Mouse (Mus musculus) right cerebral cortex, postnatal 25 days (tissue): Measurements from ENCODE around the gene Hoxb5.

Source experiments
- DNase-seq: peaks from one replicate; pipeline ENCODE4 v3.0.0; 2022

The Hoxb5 gene

DNA sequence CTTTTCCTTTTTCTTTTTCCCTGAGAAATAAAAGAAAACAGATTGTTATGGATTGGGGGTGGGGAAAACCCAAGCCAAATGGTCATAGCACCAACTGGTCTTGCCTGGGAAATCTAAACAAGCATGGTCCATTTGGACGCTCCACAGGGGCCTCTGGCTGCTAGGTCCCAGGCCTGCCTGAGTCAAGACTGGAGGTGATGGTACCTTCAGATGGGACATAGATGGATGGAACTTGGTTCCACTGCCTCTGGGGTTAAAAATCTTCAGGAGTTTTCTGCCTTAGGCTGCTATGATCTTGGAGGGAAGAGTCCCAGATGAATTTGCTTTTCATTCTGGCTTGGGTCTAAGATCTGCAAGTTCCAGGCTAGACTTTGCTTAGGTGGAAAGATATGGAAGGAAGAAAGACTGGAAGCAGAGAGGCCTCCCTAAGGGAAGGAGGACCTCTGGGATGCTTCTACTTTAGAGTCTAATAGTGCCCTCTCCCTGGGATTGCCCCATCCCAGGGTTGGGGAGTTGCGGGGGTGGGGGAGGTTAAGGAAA lies 40.1 kb downstream of the Hoxb5 start:
- DNase-seq = no peak

DNA sequence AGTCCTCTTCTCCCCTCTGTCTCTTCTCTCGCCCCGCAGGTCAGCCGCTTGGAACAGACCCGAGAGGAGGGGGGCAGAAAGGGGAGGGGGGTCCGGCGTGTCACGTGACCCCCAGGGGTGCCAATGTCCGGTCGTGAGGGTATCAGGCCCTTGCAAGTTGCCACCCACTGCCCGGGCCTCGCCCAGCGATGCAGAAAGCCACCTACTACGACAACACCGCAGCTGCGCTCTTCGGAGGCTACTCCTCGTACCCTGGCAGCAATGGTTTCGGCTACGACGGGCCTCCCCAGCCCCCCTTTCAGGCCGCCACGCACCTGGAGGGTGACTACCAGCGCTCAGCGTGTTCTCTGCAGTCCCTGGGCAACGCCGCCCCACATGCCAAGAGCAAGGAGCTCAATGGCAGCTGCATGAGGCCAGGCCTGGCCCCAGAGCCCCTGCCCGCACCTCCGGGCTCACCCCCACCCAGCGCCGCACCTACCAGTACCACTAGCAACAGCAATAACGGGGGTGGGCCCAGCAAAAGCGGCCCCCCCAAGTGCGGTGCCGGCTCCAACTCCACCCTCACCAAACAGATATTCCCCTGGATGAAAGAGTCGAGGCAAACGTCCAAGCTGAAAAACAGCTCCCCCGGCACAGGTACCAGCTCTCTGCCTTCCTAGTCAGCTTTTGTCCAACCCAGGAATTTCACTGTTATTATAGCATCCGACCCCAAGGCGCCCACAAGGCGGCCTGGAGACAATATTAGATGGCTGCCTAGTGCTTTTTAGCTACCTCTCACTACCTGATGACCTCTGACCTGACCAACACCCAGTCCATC lies 41.1 kb downstream of the Hoxb5 start:
- DNase-seq = no peak

DNA sequence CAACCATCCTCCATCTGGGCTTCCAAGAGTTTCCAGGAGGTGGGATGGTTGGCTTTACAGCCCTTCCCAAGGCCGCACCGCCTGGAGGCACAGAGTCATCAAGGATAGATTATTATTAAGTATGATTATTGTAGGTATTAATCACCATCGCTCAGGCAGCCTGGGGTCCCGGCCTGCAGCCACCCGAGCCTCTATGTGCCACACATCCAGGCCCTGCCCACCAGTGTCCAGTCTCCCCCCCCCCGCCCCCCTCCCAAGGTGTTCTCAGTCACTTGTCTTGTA lies 41.7 kb downstream of the Hoxb5 start:
- DNase-seq = no peak

DNA sequence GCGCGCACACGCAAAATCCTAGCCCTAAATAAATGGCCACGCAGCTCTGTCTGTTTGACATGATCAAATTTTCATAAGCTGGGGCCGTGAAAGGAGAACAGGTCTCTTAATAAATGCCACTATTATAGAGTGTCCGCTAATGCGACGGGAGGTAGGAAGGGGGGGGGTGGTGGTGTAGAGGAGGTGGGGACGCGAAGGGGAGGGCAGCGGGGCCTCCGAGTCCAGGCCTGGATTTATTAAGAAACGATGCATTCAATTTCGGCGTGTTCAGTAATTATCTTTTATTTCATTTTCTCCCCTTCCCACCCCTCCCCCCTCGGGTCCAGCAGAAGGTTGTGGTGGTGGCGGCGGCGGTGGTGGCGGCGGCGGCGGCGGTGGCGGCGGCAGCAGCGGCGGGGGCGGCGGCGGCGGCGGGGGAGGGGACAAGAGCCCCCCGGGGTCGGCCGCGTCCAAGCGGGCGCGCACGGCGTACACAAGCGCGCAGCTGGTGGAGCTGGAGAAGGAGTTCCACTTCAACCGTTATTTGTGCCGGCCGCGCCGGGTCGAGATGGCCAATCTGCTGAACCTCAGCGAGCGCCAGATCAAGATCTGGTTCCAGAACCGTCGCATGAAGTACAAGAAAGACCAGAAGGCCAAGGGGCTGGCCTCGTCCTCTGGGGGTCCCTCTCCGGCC lies 42.2 kb downstream of the Hoxb5 start:
- DNase-seq = no peak

DNA sequence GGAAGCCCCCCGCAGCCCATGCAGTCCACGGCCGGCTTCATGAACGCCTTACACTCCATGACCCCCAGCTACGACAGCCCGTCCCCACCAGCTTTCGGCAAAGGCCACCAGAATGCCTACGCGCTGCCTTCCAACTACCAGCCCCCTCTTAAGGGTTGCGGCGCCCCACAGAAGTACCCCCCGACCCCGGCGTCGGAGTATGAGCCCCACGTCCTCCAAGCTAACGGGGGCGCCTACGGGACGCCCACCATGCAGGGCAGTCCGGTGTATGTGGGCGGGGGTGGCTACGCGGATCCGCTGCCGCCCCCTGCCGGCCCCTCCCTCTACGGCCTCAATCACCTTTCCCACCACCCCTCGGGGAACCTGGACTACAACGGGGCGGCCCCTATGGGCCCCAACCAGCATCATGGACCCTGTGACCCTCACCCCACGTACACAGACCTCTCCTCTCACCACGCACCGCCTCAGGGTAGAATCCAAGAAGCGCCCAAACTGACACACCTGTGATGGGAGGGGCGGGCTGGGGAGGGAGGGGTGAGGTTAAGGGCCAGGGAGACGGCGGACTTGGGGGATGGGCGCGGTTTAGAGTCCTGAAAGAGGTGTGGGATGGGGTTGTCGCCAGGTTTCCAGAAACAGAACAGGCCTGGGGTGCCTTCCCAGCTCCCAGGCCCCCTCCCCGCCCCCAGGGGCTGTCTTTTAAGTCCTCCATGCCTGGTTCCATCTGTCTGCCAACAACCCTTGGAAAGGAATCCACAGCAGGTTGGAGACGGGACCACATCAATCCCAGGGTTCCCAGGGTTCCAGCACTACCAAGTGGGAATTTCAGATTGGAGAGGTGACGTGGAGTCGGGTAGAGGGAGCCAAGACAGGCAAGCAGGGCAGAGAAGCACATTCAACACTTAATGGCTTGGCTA lies 43.0 kb downstream of the Hoxb5 start:
- DNase-seq = no peak

DNA sequence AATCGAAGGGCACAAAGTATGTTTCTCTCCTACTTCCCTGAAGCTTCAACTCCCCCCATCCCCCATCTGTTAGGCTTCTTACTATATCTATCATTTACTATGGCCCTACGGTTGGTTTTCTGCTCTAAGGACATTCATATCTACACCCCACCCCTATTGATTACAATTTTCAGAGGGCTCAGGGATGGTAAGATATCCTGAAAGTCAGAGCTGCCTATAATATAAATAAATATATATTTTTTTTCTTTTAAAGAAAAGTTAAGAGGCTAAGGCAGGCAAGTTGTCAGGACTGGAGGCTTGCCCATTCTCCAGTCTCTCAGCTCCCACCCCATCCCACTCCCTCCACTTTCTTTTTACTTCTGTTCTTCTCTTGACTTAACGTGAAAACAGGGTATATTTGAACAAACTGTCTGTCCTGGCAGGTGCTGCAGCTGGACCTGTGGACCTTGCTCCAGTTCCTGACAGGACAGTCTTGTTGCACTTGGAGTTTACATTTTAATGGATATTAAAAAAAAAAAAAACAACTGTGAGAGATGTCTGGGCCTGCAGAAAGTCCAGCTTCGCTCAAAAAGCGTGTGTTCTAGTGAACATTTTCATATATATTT lies 43.9 kb downstream of the Hoxb5 start:
- DNase-seq = no peak

DNA sequence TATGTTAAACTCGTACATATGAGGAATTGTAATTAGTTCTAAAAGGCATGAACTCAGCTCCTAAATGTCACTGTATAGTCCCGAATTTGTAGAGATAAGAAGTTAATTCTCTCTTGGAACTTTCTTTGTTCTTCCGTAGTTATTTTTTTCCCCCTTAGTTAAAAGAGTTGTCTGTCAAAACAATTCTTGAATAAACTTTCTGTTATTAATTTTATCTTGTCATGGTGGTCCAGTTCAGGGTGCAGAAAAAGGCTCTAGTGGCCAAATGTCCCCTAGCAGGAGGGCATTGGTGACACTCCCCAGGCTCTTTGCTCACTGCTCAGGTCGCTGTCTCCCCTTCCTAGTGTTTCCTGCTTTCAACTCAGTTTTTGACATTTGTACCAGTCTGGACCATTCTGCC lies 44.6 kb downstream of the Hoxb5 start:
- no peak for DNase-seq

DNA sequence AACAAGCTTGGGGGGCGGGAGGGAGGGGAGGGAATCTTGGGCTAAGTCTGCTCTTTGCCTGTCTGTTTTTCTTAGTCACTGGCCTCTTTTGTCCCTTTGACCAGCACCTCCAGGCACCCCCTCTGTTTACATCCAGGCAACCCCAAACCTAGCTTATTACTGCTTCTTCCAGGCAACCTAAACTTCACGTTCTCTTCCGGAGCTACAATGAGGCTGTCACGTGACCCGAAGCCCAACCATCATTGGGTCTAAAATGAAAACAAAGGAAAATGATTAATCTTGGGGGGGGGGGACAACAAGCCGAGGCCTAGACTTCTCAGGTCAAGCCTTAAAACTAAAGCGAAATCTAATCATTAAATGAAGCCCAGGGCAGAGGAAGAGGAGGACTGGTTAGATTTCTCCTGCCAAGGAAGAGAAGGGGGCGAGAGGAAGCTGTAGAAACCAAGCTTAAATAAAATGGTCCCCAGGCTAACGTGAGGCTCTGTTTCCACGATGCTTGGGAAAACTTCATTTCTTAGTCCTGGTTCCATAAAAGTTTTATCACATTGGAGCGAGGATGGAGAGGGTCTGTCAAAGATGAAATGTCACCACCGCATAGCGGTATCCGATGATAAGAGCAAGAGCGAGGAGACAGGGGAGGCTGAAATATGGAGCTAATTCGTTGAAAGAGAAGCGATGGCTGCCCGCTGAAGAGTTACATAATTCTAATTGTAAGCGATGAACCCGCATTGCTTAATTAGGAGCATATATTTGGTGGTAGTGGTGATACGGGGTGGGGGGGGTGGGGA lies 45.2 kb downstream of the Hoxb5 start:
- DNase-seq = no peak

DNA sequence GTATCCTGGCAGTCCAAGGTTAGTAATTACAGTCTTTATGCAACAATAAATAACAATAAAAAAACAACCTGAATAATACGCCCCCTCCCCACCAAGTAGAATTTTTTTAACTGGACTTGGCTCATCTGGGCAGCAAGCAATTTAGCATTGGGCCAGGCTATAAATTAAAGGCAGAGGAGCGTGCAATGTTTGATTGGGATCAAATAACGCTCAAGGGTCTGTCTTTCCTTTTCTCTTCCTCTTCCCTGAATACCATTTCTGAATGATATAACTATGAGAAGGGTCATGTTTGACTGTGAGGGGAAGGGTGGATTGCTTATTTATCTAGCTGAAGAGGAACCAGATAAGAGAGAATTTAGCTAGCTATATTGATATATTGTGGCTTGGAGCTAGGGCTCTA lies 45.9 kb downstream of the Hoxb5 start:
- no peak for DNase-seq

DNA sequence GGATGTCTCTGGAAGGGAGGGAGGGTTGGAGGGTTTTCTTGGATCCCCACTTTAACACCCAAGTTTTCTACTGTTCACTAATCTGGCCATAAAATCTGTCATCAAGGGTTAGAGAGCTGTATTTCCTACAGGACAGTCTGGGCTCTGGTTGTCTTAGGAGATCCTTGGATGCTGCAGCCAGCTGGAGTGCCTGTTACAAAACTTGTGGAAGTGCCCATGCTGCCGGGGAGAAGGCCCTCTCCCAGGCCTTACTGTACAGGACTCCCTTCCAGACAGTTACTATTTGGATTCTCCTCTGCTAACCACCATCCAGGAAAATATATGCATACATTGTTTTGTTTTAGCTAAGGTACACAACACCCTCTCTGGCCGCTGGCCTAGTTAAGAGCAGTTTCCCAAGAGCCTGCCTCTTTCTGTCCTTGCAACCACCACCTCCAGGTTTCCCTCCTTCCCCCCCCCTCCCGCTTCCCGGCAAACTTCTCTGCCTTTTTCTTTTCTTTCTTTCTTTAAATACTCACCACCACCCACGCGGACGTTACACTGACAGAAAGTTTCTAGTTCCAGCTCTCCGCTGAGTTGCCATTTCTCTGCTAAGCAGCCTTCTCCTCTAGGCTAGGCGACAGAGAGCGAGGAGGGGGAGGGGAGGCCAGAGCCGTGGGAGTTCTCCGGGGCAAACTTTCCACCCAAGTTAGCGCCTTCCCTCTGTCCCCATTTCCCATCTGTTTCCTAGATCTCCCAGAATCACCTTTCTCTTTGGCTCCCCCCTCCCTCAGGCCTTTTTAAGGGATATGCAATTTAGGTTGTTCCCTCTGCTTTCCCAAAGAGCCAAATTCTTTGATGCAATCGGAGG lies 46.6 kb downstream of the Hoxb5 start:
- DNase-seq = no peak

DNA sequence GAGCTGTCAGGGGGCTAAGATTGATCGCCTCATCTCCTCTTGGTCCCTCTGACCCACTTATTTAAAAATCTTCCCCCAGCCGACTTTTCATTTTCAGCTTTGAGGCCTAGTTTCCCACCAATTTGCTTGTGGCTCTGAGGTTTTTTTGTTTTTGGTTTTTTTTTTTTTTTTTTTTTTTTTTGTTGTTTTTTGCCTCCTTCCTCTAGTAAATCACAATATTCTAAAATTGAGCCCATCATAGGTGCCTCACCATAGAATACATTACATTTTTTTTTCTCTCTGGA lies 47.1 kb downstream of the Hoxb5 start, which contains the start of gene Hoxb2:
Gene Hoxb2, plus strand, starts transcription at position 185 of the 284 bp plus-strand sequence.
- DNase-seq = no peak

DNA sequence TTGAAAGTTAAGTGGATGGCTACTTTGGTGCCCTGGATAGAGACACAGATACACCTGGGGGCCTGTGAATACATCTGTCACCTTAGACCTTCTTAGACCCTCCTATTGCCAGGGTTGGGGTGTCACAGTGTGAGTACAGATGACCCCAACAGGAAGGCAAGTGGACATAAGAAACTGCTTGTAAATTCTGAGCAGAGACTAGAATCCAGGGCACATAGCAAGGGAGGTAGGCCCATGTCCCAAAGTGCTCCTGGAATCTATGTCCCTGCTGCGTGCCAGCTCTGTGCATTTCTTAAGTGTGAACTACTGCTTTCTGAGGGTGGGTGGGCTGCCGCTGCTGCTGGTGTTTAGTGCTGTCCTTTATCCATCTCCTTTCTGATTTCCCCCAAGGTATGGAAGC lies 47.7 kb downstream of the Hoxb5 start:
- DNase-seq = no peak

DNA sequence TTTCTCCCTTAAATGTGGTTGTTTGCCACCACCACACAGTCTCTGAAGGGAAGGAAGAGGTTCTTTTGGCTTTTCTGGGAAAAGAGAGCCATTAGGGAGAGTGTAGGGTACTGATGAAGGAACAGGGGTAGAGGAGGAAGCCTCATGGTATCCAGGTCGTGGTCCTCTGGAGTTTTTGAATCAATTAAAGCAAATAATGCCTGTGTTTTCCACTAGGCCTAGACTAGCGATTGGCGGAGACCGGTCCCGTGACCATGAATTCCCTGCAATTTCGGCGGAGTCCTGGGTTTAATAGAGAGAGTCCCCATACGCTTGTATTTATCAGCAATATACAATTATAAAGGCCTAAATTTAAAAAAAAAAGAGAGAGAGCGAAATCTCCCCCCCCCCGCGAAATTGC lies 48.2 kb downstream of the Hoxb5 start:
- no peak for DNase-seq

DNA sequence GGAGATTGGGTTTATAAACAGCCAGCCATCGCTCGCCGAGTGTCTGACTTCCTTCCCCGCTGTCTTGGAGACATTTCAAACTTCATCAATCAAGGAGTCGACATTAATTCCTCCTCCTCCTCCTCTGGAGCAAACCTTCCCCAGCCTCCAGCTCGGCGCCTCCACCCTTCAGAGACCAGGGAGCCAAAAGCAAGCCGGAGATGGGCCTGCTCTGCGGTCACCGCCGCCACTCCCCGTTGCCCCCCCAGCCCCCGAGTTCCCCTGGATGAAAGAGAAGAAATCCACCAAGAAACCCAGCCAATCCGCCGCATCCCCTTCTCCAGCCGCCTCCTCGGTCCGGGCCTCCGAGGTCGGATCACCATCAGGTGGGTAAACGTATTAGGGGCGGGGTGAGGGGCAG lies 48.7 kb downstream of the Hoxb5 start:
- DNase-seq = no peak

DNA sequence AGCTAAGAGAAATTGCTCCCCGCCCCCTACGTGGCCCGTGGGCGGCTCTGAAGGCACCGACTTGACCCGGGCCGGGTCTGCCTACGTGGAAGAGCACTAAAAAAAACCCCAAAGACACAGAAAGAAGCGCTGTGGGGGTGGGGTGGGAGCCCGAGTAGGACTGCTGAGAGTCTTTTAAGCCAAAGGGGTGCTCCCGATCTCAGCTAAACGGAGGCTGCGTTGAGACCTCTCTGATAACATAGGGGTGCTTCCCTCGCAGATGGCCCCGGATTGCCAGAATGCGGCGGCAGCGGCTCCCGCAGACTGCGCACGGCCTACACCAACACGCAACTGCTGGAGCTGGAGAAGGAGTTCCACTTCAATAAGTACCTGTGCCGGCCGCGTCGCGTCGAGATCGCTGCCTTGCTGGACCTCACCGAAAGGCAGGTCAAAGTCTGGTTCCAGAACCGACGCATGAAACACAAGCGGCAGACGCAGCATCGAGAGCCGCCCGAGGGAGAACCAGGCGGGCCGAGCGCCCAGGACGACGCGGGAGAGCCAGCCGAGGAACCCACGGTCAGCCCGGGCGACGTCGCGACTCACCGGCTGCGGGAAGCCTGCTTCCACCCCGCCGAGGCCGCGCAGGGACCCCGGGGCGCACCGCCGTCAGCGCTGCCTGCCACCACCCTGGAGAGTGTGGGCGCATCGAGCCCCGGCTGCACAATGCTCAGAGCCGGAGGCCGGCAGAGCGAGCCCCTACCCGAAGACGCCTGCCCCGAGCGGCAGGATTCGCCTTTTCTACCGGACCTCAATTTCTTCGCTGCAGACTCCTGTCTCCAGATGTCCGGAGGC lies 49.8 kb downstream of the Hoxb5 start:
- DNase-seq = no peak

DNA sequence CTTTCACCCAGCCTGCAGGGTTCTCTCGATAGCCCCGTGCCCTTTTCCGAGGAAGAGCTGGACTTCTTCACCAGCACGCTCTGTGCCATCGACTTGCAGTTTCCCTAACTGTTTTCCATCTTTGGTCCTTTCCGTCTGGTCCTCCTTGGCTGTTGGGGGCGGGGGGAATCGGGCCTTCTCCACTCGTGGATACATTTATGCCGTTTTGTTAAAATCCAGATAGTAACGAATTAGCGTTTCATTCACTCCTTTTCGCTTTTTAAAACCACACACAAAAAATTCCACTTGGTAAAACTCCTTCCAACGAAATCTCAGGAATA lies 50.3 kb downstream of the Hoxb5 start:
- DNase-seq = no peak

DNA sequence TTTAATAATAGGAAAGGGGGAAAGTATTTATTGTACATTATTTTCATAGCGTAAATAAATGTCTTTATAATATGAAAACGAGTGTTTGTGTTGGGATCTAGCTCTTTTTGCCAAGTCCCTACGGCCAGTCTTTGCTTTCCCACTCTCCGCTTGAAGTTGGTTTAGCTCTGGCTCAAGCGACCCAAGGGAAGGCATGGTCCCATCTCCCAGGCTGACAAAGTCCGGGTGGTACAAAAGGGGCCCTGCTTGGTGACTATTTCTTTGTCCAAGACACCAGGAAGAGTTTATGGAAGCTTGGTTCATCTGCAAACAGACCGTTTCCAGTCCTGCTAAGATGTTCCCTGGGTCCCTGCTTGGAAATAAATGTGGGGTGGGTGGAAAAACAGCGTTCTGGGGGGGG lies 50.8 kb downstream of the Hoxb5 start:
- DNase-seq = no peak

DNA sequence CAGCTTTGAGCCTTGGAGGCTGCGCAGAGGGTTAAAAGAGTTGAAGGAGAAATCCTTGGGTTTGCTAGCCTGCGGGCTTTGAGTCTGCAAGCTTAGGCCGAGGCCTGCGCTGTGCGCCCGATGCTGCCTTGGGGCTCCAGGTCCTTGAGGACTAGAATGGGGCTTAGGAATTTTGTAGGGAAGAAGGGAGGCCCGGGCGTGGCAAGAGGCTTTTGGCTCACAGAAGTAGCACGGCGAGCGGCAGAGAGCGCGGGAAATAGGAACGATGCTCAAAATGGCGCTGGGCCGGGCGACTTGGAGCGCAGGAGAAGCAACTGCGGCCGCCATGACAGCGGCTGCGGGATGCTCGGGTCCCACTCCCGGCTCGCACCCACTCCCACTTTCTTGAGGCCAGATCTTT lies 51.2 kb downstream of the Hoxb5 start:
- no peak for DNase-seq

DNA sequence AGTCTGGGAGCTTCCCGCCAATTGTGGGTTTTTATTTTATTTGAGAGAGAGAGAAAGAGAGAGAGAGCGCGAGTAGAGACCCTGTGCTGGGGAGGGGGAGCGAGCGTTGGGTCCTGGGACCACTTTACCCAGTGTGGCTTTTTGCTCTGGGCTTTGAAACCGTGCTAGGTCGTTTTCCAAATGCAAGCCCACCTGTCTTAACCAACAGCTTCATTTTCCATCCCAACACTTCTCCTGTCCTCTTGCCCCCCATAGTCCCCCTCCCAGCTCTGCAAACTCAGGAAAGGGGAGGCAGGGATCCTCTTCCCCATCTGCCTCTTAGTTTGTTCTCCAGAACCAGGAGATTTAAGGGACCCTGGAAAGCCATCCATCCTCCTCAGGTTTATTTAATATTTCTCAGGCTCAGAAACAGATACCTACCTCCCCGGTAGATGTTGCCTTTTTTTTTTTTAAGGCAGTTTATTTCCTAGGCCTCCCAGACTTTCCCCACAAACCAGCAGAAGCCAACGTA lies 51.7 kb downstream of the Hoxb5 start:
- no peak for DNase-seq
